Mouse (Mus musculus) WW6 (cell line): ENCODE measurements around the gene Sult2a2.
"Not testable (repeated sequence)": the region's sequence is repeated elsewhere in the genome, so short reads cannot be mapped to it uniquely, and the experiment has no call there.

ENCODE experiments used
- DNase-seq: peaks from one replicate; pipeline ENCODE4 v3.0.0-alpha.2; 2013; ENCODE audit warnings: low read depth, low spot score

The Sult2a2 gene

DNA sequence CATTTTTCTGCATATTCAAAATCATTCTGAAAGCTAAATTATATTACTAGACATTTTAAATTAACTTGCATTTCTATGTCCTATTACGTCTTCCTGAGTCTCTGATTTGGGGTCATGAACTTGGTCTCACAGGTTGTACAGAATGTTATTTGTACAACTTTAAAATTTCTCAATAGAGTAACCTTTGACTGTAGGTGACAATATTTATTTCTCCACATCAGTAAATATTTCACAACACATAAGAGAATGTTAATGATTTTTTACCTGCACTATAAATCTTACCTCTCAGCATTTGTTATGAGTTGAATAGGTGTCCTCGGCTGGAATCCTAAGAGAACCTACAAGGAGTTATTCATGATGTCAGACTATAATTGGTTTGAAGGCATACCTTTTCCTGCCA, at the start of gene Sult2a2:
Gene Sult2a2, plus strand, starts transcription at position 301 of the 400 bp plus-strand sequence.
- not testable (repeated sequence) for DNase-seq

DNA sequence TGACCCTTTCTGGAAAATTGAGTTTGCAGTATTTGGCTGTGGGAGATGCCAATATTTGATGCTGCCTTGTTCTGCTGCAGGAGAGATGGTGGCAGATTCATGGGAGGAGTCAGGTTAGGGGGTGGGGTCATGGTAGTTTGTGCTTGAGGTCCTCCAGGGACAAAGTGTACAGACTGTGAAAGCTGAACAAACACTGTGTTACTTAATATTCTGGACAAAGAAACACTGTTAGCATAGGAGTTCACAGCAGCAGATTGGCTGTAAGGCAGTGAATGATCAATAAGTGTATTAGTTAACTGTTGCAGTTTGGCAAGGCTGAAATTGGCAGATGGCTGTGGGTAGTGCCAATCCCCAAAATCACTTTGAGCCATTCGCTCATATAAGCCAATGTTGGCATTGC, 80.6 kb downstream of the Sult2a2 start:
- DNase-seq = no peak
